Mouse (Mus musculus): ENCODE measurements around the gene Nanog. TPM values are rescaled to one million over a fixed set of nuclear protein-coding genes. Genes with fewer than 3 reads are reported as not detected.
"Not testable (repeated sequence)": the region's sequence is repeated elsewhere in the genome, so short reads cannot be mapped to it uniquely, and the experiment has no call there.

Nanog gene
- polyA plus RNA-seq, 1 experiment from 2014 or later = 0.20 TPM

DNA sequence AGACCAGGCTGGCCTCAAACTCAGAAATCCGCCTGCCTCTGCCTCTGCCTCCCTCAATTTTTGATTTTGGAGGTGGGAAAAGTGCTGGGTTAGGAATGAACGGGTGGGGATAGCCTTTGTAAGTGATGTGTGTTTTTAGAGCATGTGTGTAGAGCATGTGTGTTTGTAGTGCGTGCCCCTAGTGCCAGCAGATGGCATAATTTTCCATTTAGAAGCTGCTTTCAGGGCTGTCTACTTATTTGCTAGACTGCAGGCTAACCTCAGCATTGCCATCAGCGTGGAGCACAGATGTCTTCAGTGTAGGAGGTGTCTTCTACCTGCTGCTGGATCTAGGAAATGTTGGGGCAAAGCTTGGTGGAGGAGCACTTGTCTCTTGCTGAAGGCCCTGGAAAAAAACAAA is 1.5 kb downstream of the Nanog start:
- Histone ChIP-seq H3K9ac (no peak overlapping the region), H3K27me3 (replicated peaks) (no peaks in the 10 kb centered on the region), H3K4me1 (replicated peaks) (no peaks in the 10 kb centered on the region), H3K27ac (no peak overlapping the region), H3K4me3 (replicated peaks) (no peak overlapping the region), H3K4me2 (replicated peaks) (no peak overlapping the region), H3K36me3 (no peaks in the 10 kb centered on the region), H3K9me3 (no peaks in the 10 kb centered on the region)
- 68% methylated on average over 4 of the region's 4 CpGs for WGBS
- no peak for ATAC-seq

DNA sequence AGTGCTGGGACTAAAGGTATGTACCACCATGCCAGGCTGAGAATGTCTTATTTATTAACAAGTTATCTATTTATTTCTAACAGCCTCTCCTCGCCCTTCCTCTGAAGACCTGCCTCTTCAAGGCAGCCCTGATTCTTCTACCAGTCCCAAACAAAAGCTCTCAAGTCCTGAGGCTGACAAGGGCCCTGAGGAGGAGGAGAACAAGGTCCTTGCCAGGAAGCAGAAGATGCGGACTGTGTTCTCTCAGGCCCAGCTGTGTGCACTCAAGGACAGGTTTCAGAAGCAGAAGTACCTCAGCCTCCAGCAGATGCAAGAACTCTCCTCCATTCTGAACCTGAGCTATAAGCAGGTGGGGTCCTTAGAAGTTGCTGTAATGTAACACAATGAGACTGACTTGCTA is 4.2 kb downstream of the Nanog start:
- H3K27ac ChIP-seq = no peak overlapping the region
- no peaks in the 10 kb centered on the region for H3K4me1 ChIP-seq (replicated peaks)
- H3K4me3 ChIP-seq (replicated peaks) = no peak overlapping the region
- WGBS = 75% methylated on average over 2 of the region's 2 CpGs
- ATAC-seq = no peak
- H3K27me3 ChIP-seq (replicated peaks) = no peaks in the 10 kb centered on the region
- no peaks in the 10 kb centered on the region for H3K36me3 ChIP-seq
- H3K9me3 ChIP-seq = no peaks in the 10 kb centered on the region
- H3K9ac ChIP-seq = no peak overlapping the region
- no peak overlapping the region for H3K4me2 ChIP-seq (replicated peaks)

DNA sequence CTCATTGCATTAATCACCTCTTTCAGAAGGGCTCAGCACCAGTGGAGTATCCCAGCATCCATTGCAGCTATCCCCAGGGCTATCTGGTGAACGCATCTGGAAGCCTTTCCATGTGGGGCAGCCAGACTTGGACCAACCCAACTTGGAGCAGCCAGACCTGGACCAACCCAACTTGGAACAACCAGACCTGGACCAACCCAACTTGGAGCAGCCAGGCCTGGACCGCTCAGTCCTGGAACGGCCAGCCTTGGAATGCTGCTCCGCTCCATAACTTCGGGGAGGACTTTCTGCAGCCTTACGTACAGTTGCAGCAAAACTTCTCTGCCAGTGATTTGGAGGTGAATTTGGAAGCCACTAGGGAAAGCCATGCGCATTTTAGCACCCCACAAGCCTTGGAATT is 5.8 kb downstream of the Nanog start:
- not testable (repeated sequence) for H3K9me3 ChIP-seq; H3K4me2 ChIP-seq (replicated peaks); H3K36me3 ChIP-seq; H3K27me3 ChIP-seq (replicated peaks); H3K4me3 ChIP-seq (replicated peaks); H3K9ac ChIP-seq; H3K4me1 ChIP-seq (replicated peaks); H3K27ac ChIP-seq; ATAC-seq
- WGBS = 92% methylated on average over 7 of the region's 7 CpGs

DNA sequence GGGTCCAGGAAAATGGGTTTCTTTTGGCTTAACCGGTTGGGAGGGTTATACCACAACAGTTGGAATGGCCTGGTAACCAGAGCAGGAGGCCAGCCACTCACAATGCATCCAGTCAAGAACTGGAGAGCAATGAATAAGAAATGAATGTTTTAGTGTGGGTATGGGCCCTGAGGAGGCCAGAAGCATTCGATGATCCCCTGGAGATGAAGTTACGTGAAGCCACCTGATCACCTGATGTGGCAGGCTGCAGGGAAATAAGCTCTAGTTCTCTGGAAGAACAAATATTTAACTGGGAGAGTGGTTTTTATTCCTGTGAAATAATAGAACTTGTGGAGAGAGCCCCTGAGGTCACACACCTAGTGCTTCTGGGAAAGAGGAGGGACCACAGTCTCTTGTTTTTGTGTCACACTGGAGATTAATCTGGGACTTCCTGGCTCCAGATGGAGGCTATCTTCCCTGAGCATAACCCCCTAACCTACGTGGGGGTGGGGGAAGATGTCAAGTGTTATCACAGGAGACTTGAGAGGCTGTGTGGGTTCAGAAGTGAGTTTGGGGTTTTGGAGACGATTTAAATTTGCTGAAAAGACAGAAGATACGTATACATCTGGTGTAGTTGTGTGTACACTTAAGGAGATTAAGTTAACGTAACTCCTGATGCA is 7.5 kb downstream of the Nanog start:
- Histone ChIP-seq H3K9ac (no peak overlapping the region), H3K27ac (no peak overlapping the region), H3K36me3 (no peaks in the 10 kb centered on the region), H3K27me3 (replicated peaks) (no peaks in the 10 kb centered on the region), H3K4me2 (replicated peaks) (no peak overlapping the region), H3K4me3 (replicated peaks) (no peak overlapping the region), H3K9me3 (no peaks in the 10 kb centered on the region), H3K4me1 (replicated peaks) (no peaks in the 10 kb centered on the region)
- 46% methylated on average over 7 of the region's 7 CpGs for WGBS
- ATAC-seq = no peak

DNA sequence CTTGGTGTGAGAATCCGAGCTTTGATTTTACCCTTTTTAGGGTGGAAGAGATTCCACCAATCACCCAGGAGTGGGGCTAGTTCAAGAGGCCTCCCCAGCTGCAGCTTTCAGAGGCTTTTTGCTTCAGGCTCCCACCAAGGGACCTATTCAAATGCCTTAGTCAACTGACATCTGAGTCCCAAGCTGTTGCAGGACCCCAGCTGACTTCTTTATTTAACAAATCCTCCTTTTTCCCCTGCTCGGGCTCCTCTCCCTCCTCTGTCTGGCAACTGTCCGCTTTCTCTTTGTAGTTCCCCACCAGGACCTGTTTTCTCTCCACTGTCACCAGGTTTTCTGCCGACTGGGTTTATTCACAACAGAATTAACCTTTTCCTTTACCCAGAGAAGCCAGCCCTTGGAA is 8.6 kb downstream of the Nanog start:
- Histone ChIP-seq H3K9me3 (no peaks in the 10 kb centered on the region), H3K27me3 (replicated peaks) (no peaks in the 10 kb centered on the region), H3K36me3 (no peaks in the 10 kb centered on the region), H3K4me2 (replicated peaks) (no peak overlapping the region), H3K9ac (no peak overlapping the region), H3K4me1 (replicated peaks) (no peaks in the 10 kb centered on the region), H3K27ac (no peak overlapping the region), H3K4me3 (replicated peaks) (no peak overlapping the region)
- ATAC-seq = no peak
- WGBS = 20% methylated on average over 4 of the region's 4 CpGs

DNA sequence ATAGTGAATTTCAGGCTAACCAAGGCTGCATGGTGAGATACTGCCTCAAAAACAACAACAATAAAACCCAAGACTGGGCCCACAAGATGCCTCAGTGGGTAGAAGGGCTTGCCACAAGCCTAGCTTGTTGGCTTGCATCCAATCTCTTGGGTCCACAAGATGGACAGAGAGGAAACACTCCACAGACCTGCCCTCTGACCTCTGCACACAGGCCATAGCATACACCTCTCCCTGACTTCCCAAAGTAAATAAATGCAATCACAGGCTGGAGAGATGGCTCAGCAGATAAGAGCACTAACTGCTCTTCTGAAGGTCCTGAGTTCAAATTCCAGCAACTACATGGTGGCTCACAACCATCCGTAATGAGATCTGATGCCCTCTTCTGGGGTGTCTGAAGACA is 10.9 kb downstream of the Nanog start:
- WGBS = 81% methylated on average over 1 of the region's 1 CpGs
- H3K36me3 ChIP-seq; H3K4me2 ChIP-seq (replicated peaks); H3K9ac ChIP-seq; H3K4me1 ChIP-seq (replicated peaks); ATAC-seq; H3K4me3 ChIP-seq (replicated peaks); H3K27me3 ChIP-seq (replicated peaks); H3K27ac ChIP-seq; H3K9me3 ChIP-seq: not testable (repeated sequence)

DNA sequence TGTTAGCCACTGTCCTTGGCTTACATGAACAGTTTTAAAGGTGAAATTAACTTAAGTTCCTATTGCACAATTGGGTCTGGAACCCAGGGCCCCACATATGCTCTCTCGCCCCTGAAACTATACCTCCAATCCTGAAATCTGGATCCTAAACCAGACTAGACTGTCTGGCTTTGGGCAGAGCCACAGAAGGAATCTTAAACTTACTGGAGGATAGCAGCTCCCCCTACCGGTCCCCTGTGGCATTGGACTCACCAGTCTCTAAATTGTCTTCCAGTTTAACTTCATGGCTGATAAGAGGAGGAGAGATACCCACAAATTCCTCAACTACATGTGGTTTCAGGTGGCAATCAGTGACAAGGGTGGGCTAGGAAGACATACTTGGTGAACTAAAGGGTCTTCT is 12.7 kb downstream of the Nanog start:
- no peak overlapping the region for H3K27ac ChIP-seq
- no peaks in the 10 kb centered on the region for H3K9me3 ChIP-seq
- no peak for ATAC-seq
- no peaks in the 10 kb centered on the region for H3K27me3 ChIP-seq (replicated peaks)
- no peak overlapping the region for H3K4me2 ChIP-seq (replicated peaks)
- H3K36me3 ChIP-seq = no peaks in the 10 kb centered on the region
- WGBS = 34% methylated on average over 2 of the region's 2 CpGs
- H3K9ac ChIP-seq = no peak overlapping the region
- H3K4me3 ChIP-seq (replicated peaks) = no peak overlapping the region
- no peaks in the 10 kb centered on the region for H3K4me1 ChIP-seq (replicated peaks)

DNA sequence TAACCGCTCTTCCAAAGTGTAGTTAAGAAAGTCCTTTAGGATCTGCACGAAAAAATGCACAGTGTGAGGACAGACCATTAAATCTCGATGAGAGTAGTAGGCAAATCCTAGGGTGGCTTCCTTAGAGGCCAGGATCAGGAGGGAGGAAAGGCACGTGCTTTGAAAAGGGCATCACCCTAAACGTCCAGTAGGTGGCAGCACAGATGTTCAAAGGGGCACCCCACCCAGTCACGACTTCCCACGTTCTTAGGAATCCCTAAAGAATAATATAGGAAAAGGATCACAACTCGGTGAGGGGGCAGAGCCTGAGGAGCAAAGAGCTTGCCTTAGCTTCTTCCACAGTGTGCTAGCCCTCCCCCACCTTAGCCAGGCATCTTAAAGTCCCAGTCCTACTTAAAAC is 32.7 kb downstream of the Nanog start:
- Histone ChIP-seq H3K27me3 (replicated peaks) (0 out of 2 replicates have a peak, but pooled peaks cover 3% of the 10 kb centered on the region), H3K9ac (no peak overlapping the region), H3K36me3 (no peaks in the 10 kb centered on the region), H3K4me3 (replicated peaks) (no peak overlapping the region), H3K9me3 (no peaks in the 10 kb centered on the region), H3K4me1 (replicated peaks) (0 out of 2 replicates have a peak, but pooled peaks cover 9% of the 10 kb centered on the region), H3K27ac (no peak overlapping the region), H3K4me2 (replicated peaks) (peak overlapping the region; percentile 33; the same call in 1 of the 2 replicates)
- peak; percentile 78 for ATAC-seq
- 14% methylated on average over 8 of the region's 8 CpGs for WGBS

DNA sequence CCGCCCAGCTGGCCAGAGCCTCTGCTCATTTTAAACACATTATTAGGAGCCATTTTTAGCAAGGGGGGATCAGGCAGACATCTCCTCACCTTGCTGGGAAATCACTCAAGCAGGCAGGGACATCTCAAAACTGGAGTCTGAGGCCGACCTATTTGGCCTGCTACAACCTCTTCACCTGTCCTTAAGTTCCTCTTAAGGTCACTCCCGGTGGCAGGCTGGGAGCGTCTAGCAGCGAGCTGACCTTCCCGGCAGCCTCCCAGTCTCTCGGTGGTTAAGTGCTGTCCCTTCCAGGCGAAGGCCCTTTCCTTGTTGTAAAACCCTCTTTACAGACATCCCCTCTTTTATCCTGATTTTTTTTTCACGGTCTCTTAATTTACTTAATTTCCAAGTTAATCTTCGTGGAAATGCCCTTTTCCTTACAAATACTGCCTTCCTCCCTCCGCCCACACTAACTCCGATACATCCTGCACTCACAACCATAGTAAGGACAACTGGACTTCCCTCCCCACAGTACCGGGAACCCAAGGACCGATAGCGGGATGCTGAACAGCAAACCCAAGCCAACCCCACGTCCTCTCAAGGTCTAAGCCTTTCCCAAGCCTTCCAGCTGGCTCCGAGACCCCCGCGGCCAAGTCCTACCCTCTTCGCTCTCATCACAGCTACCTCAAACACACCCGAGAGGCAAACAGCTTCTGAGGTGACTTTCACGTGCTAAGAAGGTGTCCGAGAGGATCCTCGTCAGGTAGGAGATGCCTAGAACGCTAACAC is 34.4 kb downstream of the Nanog start:
- Histone ChIP-seq H3K9me3 (no peaks in the 10 kb centered on the region), H3K4me2 (replicated peaks) (peak overlapping the region; percentile 75), H3K36me3 (no peaks in the 10 kb centered on the region), H3K27me3 (replicated peaks) (0 out of 2 replicates have a peak, but pooled peaks cover 3% of the 10 kb centered on the region), H3K4me3 (replicated peaks) (peak overlapping the region; percentile 42), H3K4me1 (replicated peaks) (0 out of 2 replicates have a peak, but pooled peaks cover 9% of the 10 kb centered on the region), H3K27ac (no peak overlapping the region), H3K9ac (peak overlapping the region; percentile 36)
- ATAC-seq = peak; percentile 12; the same call in 1 of the 2 replicates
- WGBS = 7% methylated on average over 25 of the region's 25 CpGs

DNA sequence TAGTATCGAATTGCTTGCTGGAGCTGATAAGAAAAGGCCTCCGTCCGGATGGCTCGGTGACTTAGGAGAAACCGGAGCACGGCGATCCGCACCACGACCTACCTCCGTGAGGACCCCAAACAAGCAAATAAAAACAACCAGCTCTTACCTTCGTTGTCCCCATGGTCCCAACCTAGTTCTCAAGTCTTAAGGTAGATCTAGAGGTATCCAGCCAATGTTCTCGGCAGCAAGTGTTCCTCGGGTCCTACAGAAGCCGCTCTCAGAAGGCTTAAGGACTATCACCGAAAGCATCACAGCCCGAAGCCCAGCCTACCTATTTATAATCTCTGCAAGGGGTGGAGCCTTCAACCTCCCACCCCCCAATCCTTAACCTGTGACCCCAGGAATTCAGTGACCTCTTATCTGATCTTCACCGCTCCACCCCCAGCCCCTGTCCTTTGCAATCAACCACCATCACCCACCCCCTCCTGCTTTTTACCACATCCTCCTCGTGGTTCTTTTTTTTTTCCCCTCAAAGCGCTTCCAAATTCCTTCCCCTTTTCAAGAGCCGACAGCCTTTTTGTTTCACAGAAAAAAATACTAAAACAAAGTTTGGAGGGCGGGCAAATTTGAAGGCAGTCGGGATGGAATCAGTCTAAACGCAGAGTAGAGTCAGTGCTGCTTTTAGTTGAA is 35.1 kb downstream of the Nanog start:
- H3K27ac ChIP-seq = no peak overlapping the region
- H3K36me3 ChIP-seq = no peaks in the 10 kb centered on the region
- peak overlapping the region; percentile 75 for H3K4me2 ChIP-seq (replicated peaks)
- 0 out of 2 replicates have a peak, but pooled peaks cover 9% of the 10 kb centered on the region for H3K4me1 ChIP-seq (replicated peaks)
- H3K9ac ChIP-seq = peak overlapping the region; percentile 36
- WGBS = 3% methylated on average over 23 of the region's 23 CpGs
- no peaks in the 10 kb centered on the region for H3K9me3 ChIP-seq
- peak overlapping the region; percentile 42 for H3K4me3 ChIP-seq (replicated peaks)
- H3K27me3 ChIP-seq (replicated peaks) = 0 out of 2 replicates have a peak, but pooled peaks cover 3% of the 10 kb centered on the region
- peak; percentile 52 for ATAC-seq

DNA sequence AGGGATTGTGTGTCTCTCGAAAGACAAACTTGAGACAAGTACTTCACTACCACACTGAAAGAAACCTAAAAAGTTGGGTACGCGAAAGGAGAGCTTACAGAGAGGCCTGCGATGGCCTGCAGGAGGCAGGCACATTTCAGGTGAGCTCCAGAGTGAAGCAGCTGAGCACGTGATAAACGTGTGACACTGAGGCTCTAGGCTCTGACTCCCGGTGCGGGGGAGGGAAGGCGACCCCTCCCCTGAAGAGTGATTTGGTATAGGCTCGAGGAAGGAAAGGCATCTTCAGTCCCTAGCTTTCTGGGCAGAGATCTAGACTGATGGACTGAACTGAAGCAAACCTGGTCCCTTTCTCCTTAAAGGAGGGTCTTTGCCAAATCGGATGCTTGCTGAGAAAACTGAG is 36.1 kb downstream of the Nanog start:
- Histone ChIP-seq H3K27ac (no peak overlapping the region), H3K4me1 (replicated peaks) (0 out of 2 replicates have a peak, but pooled peaks cover 9% of the 10 kb centered on the region), H3K36me3 (no peaks in the 10 kb centered on the region), H3K9me3 (no peaks in the 10 kb centered on the region), H3K9ac (no peak overlapping the region), H3K27me3 (replicated peaks) (0 out of 2 replicates have a peak, but pooled peaks cover 3% of the 10 kb centered on the region), H3K4me3 (replicated peaks) (no peak overlapping the region), H3K4me2 (replicated peaks) (no peak overlapping the region)
- 34% methylated on average over 11 of the region's 11 CpGs for WGBS
- ATAC-seq = no peak

DNA sequence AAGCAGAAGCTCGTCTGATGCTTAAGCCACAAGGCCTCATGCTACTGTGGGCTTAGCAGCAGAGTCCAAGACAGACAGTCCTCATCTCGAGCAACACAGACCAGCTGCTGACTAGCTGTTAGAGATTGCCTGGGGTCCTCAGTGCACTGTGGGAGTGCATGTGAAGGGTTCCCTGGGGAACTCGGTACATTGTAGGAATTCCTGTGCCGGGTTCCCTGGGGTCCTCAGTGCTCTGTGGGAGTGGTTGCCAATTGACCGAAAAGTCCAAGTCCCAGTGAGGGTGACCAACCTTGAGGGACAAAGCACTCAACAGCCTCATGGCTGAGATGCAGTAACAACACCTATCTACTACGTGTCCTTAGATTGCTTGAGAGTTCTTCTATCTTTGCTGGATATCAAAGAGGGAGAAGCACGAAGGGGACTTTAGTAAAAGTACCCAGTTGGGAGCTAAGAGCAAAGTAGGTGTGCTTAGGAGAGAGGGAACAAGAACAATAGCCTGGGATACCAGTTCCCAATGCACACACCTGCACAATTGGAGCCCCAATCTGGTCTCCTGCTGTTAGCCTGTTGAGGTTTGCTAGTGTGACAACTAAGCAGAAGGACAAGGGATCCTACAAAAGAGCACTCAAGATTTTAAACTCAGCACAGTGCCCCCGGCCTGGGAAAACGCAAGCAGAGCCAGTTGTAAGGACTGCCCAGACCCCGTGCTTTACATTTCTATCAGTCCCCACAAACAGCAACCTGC is 37.4 kb downstream of the Nanog start:
- H3K4me3 ChIP-seq (replicated peaks) = no peak overlapping the region
- H3K27me3 ChIP-seq (replicated peaks) = 0 out of 2 replicates have a peak, but pooled peaks cover 3% of the 10 kb centered on the region
- no peak overlapping the region for H3K9ac ChIP-seq
- H3K27ac ChIP-seq = no peak overlapping the region
- no peaks in the 10 kb centered on the region for H3K9me3 ChIP-seq
- no peak overlapping the region for H3K4me2 ChIP-seq (replicated peaks)
- H3K36me3 ChIP-seq = no peaks in the 10 kb centered on the region
- WGBS = 51% methylated on average over 10 of the region's 10 CpGs
- no peak for ATAC-seq
- H3K4me1 ChIP-seq (replicated peaks) = 0 out of 2 replicates have a peak, but pooled peaks cover 9% of the 10 kb centered on the region
